Mouse (Mus musculus) lung, postnatal 36 days (tissue): ENCODE measurements around the gene Tmod3.
"Not testable (repeated sequence)": the region's sequence is repeated elsewhere in the genome, so short reads cannot be mapped to it uniquely, and the experiment has no call there.

Source experiments
- DNase-seq: peaks from one replicate; pipeline ENCODE4 v3.0.0; 2022; ENCODE audit warnings: mixed read lengths

The Tmod3 gene

GRCm38 (mm10) chr9:75488255-75488654, 71.2 kb downstream of the Tmod3 start:
- DNase-seq = not testable (repeated sequence)

GRCm38 (mm10) chr9:75485231-75485630, 74.2 kb downstream of the Tmod3 start:
- no peak for DNase-seq

- no peak for DNase-seq
Measured at GRCm38 (mm10) chr9:75480536-75481075, 78.9 kb downstream of the Tmod3 start.

- no peak for DNase-seq
Measured at GRCm38 (mm10) chr9:75479106-75479725, 80.2 kb downstream of the Tmod3 start.

GRCm38 (mm10) chr9:75477212-75477611, 82.2 kb downstream of the Tmod3 start:
- no peak for DNase-seq

- DNase-seq = no peak
Measured at GRCm38 (mm10) chr9:75468297-75468696, 91.2 kb downstream of the Tmod3 start.

- DNase-seq = no peak
Measured at GRCm38 (mm10) chr9:75467581-75467980, 91.9 kb downstream of the Tmod3 start.

- DNase-seq = no peak
Measured at GRCm38 (mm10) chr9:75466641-75467040, 92.8 kb downstream of the Tmod3 start.

GRCm38 (mm10) chr9:75465856-75466255, 93.6 kb downstream of the Tmod3 start:
- DNase-seq = no peak

- DNase-seq = no peak
Measured at GRCm38 (mm10) chr9:75463050-75463660, 96.3 kb downstream of the Tmod3 start.

GRCm38 (mm10) chr9:75455684-75456083, 103.8 kb downstream of the Tmod3 start:
- no peak for DNase-seq

- DNase-seq = no peak
Measured at GRCm38 (mm10) chr9:75453994-75454393, 105.5 kb downstream of the Tmod3 start.

- no peak for DNase-seq
Measured at GRCm38 (mm10) chr9:75448021-75448420, 111.4 kb downstream of the Tmod3 start.
